Mouse (Mus musculus): ENCODE data around the gene Tmbim1. TPM values are rescaled to one million over a fixed set of nuclear protein-coding genes. Genes with fewer than 3 reads are reported as not detected.

Tmbim1 gene
- polyA plus RNA-seq, 1 experiment = 689 TPM

GRCm38 (mm10) chr1:74278538-74278937, 26.9 kb downstream of the Tmbim1 start, which contains the start of gene Gpbar1:
Gene Gpbar1 (plus strand): TSS chr1:74278550.
- Histone ChIP-seq H3K4me1 (ENCODE audit: control insufficient read depth, insufficient read depth, insufficient read length, low read length) (no peaks in the 10 kb centered on the region), H3K36me3 (ENCODE audit: control insufficient read depth, insufficient read depth, low read length) (peaks cover 37% of the 10 kb centered on the region), H3K4me3 (ENCODE audit: low read depth, low read length) (no peak within 1 kb of the TSS), H3K27me3 (ENCODE audit: control insufficient read depth, insufficient read depth, low read length) (no peaks in the 10 kb centered on the region), H3K27ac (ENCODE audit: insufficient read depth, low read depth, low read length) (no peak within 1 kb of the TSS)
- 92% methylated on average over 10 of the region's 10 CpGs for WGBS
- no peak for TF ChIP-seq POLR2A (IDR thresholded peaks at IDR 0.05; ENCODE audit: low read depth, low read length)

- H3K27ac ChIP-seq (ENCODE audit: insufficient read depth, low read depth, low read length) = no peak overlapping the region
- no peaks in the 10 kb centered on the region for H3K4me1 ChIP-seq (ENCODE audit: control insufficient read depth, insufficient read depth, insufficient read length, low read length)
- no peak for TF ChIP-seq CTCF (IDR thresholded peaks at IDR 0.05; ENCODE audit: extremely low read depth, insufficient read length, insufficient replicate concordance, low read depth, low read length)
- no peak for TF ChIP-seq POLR2A (IDR thresholded peaks at IDR 0.05; ENCODE audit: low read depth, low read length)
- peaks cover 37% of the 10 kb centered on the region for H3K36me3 ChIP-seq (ENCODE audit: control insufficient read depth, insufficient read depth, low read length)
- no peaks in the 10 kb centered on the region for H3K27me3 ChIP-seq (ENCODE audit: control insufficient read depth, insufficient read depth, low read length)
- no peak overlapping the region for H3K4me3 ChIP-seq (ENCODE audit: low read depth, low read length)
- WGBS = 46% methylated on average over 8 of the region's 8 CpGs
Observed at GRCm38 (mm10) chr1:74277883-74278537, 27.4 kb downstream of the Tmbim1 start.

- 69% methylated on average over 6 of the region's 6 CpGs for WGBS
- no peak for TF ChIP-seq POLR2A (IDR thresholded peaks at IDR 0.05; ENCODE audit: low read depth, low read length)
- TF ChIP-seq CTCF (IDR thresholded peaks at IDR 0.05; ENCODE audit: extremely low read depth, insufficient read length, insufficient replicate concordance, low read depth, low read length) = no peak
- no peaks in the 10 kb centered on the region for H3K4me1 ChIP-seq (ENCODE audit: control insufficient read depth, insufficient read depth, insufficient read length, low read length)
- H3K36me3 ChIP-seq (ENCODE audit: control insufficient read depth, insufficient read depth, low read length) = peaks cover 28% of the 10 kb centered on the region
- no peaks in the 10 kb centered on the region for H3K27me3 ChIP-seq (ENCODE audit: control insufficient read depth, insufficient read depth, low read length)
- H3K4me3 ChIP-seq (ENCODE audit: low read depth, low read length) = no peak overlapping the region
- H3K27ac ChIP-seq (ENCODE audit: insufficient read depth, low read depth, low read length) = no peak overlapping the region
Observed at GRCm38 (mm10) chr1:74277041-74277440, 28.4 kb downstream of the Tmbim1 start.

DNA sequence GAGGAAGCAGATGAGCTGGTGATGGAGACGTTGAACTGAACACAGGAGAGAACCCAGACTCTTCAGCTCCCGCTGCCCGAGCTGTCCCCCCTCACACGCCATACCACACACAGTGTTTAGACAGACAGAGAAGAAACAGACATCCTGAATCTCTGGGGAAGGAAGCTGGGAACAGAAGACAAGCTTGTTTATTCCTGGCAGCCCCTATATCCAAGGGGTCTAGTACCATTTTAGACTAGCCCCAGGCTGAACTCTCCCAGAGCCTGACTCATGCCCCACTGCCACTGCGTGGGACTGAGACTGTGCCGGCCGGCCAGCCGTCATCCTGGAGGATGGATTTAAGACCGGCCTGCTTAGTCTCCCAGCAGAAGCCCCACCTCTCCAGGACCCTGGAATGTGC, 30.4 kb downstream of the Tmbim1 start:
- TF ChIP-seq CTCF (IDR thresholded peaks at IDR 0.05; ENCODE audit: extremely low read depth, insufficient read length, insufficient replicate concordance, low read depth, low read length) (no peak), POLR2A (IDR thresholded peaks at IDR 0.05; ENCODE audit: low read depth, low read length) (no peak)
- Histone ChIP-seq H3K27me3 (ENCODE audit: control insufficient read depth, insufficient read depth, low read length) (no peaks in the 10 kb centered on the region), H3K36me3 (ENCODE audit: control insufficient read depth, insufficient read depth, low read length) (peaks cover 8% of the 10 kb centered on the region), H3K4me3 (ENCODE audit: low read depth, low read length) (no peak overlapping the region), H3K27ac (ENCODE audit: insufficient read depth, low read depth, low read length) (no peak overlapping the region), H3K4me1 (ENCODE audit: control insufficient read depth, insufficient read depth, insufficient read length, low read length) (no peaks in the 10 kb centered on the region)
- WGBS = 46% methylated on average over 9 of the region's 9 CpGs

DNA sequence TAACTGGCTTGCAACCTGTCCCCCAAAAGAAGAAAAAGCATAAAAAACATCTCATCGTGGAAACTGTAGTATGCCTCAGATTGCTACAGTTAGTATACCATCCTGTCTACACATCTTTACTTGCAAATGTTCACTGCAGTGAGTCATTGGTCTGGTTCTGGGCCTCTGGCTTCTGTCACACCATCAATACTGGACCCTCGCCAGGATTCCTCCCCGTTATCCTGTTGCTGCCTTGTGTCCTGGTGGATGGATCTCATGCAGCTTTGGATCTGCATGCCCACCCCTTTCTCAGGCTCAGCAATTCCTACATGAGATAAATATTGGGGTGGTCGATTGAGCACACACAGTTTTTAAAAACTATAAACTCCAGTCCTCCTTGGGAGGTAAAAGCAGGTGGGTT, 33.8 kb downstream of the Tmbim1 start:
- TF ChIP-seq CTCF (IDR thresholded peaks at IDR 0.05; ENCODE audit: extremely low read depth, insufficient read length, insufficient replicate concordance, low read depth, low read length) (no peak), POLR2A (IDR thresholded peaks at IDR 0.05; ENCODE audit: low read depth, low read length) (no peak)
- no peak overlapping the region for H3K4me3 ChIP-seq (ENCODE audit: low read depth, low read length)
- H3K36me3 ChIP-seq (ENCODE audit: control insufficient read depth, insufficient read depth, low read length) = peaks cover 21% of the 10 kb centered on the region
- H3K4me1 ChIP-seq (ENCODE audit: control insufficient read depth, insufficient read depth, insufficient read length, low read length) = no peaks in the 10 kb centered on the region
- WGBS = 61% methylated on average over 4 of the region's 4 CpGs
- no peaks in the 10 kb centered on the region for H3K27me3 ChIP-seq (ENCODE audit: control insufficient read depth, insufficient read depth, low read length)
- no peak overlapping the region for H3K27ac ChIP-seq (ENCODE audit: insufficient read depth, low read depth, low read length)

DNA sequence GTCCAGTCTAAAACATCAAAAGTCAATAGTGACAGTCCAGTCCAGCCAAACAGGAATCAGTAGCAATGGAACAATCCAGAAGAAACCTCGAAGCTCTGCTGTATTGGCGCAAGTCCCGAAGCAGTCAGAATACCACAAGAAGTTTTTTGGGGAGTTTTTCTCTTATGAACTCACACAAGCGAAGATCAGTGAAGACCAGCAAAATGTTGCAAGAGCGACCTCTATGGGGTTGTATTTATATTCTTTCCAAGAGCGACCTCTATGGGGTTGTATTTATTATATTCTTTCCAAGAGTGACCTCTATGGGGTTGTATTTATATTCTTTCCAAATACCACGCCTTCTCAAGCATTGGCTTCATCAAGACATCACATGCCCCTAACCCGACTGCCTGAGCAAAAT, 36.7 kb downstream of the Tmbim1 start:
- no peaks in the 10 kb centered on the region for H3K27me3 ChIP-seq (ENCODE audit: control insufficient read depth, insufficient read depth, low read length)
- H3K27ac ChIP-seq (ENCODE audit: insufficient read depth, low read depth, low read length) = no peak overlapping the region
- no peak overlapping the region for H3K4me3 ChIP-seq (ENCODE audit: low read depth, low read length)
- no peaks in the 10 kb centered on the region for H3K4me1 ChIP-seq (ENCODE audit: control insufficient read depth, insufficient read depth, insufficient read length, low read length)
- WGBS = 69% methylated on average over 8 of the region's 8 CpGs
- H3K36me3 ChIP-seq (ENCODE audit: control insufficient read depth, insufficient read depth, low read length) = peaks cover 47% of the 10 kb centered on the region
- no peak for TF ChIP-seq CTCF (IDR thresholded peaks at IDR 0.05; ENCODE audit: extremely low read depth, insufficient read length, insufficient replicate concordance, low read depth, low read length)
- TF ChIP-seq POLR2A (IDR thresholded peaks at IDR 0.05; ENCODE audit: low read depth, low read length) = no peak

GRCm38 (mm10) chr1:74262510-74262909, 42.9 kb downstream of the Tmbim1 start:
- TF ChIP-seq CTCF (IDR thresholded peaks at IDR 0.05; ENCODE audit: extremely low read depth, insufficient read length, insufficient replicate concordance, low read depth, low read length) (no peak), POLR2A (IDR thresholded peaks at IDR 0.05; ENCODE audit: low read depth, low read length) (no peak)
- WGBS = 81% methylated on average over 6 of the region's 6 CpGs
- peaks cover 80% of the 10 kb centered on the region for H3K36me3 ChIP-seq (ENCODE audit: control insufficient read depth, insufficient read depth, low read length)
- no peaks in the 10 kb centered on the region for H3K27me3 ChIP-seq (ENCODE audit: control insufficient read depth, insufficient read depth, low read length)
- no peak overlapping the region for H3K4me3 ChIP-seq (ENCODE audit: low read depth, low read length)
- H3K4me1 ChIP-seq (ENCODE audit: control insufficient read depth, insufficient read depth, insufficient read length, low read length) = no peaks in the 10 kb centered on the region
- no peak overlapping the region for H3K27ac ChIP-seq (ENCODE audit: insufficient read depth, low read depth, low read length)
